Mouse (Mus musculus) thymus, adult 2 months (tissue): Measurements from ENCODE around the gene Apbb2. TPM values are rescaled to one million over a fixed set of nuclear protein-coding genes. Genes with fewer than 3 reads are reported as not detected.

Experiments used
- DNase-seq: peaks from one replicate; pipeline ENCODE4 v3.0.0; 2021
- H3K27ac ChIP-seq: fragments of 200-500 bp; 2 replicates; pipeline ENCODE4 v1.5.1; 2012; ENCODE audit warnings: low read length, control low read depth; ENCODE audit not compliant: control insufficient read depth, insufficient read depth
- H3K27me3 ChIP-seq: fragments of 200-500 bp; 2 replicates; pipeline ENCODE4 v1.6.1; 2012; ENCODE audit warnings: mild to moderate bottlenecking, low read length, moderate library complexity, mixed read lengths; ENCODE audit not compliant: control insufficient read depth, insufficient read depth
- H3K36me3 ChIP-seq: fragments of 200-500 bp; 2 replicates; pipeline ENCODE4 v1.6.1; 2012; ENCODE audit warnings: mild to moderate bottlenecking, low read length, moderate library complexity; ENCODE audit not compliant: control insufficient read depth, insufficient read depth
- H3K4me1 ChIP-seq: fragments of 200-500 bp; replicated peaks from 2 replicates; pipeline ENCODE4 v1.6.1; 2012; ENCODE audit warnings: low read length; ENCODE audit not compliant: control insufficient read depth, insufficient read depth
- H3K4me3 ChIP-seq: fragments of 200-500 bp; 2 replicates; pipeline ENCODE4 v1.5.1; 2012; ENCODE audit warnings: mild to moderate bottlenecking, low read length, control low read depth, moderate library complexity; ENCODE audit not compliant: control insufficient read depth, insufficient read depth
- CTCF ChIP-seq: fragments of 200-500 bp; IDR thresholded peaks from 2 replicates; pipeline ENCODE4 v1.5.1; 2012; ENCODE audit warnings: mild to moderate bottlenecking, control low read depth, low read length, moderate library complexity, borderline replicate concordance; ENCODE audit not compliant: control insufficient read depth, poor library complexity, insufficient read depth; ENCODE audit errors: extremely low read depth
- POLR2A ChIP-seq: fragments of 200-500 bp; IDR thresholded peaks from 2 replicates; pipeline ENCODE4 v1.6.1; 2012; ENCODE audit warnings: mild to moderate bottlenecking, low read length, control low read depth, moderate library complexity; ENCODE audit not compliant: control insufficient read depth, poor library complexity, insufficient read depth; ENCODE audit errors: extremely low read depth
- WGBS: fragments of 180-500 bp; shearing (Covaris S2); methylation state at CpG from one replicate; pipeline ENCODE4 v1.1.7; 2018; 5-methylcytosine and 5-hydroxymethylcytosine counted together
- polyA plus RNA-seq: library from polyadenylated mRNA; depleted of rRNA; stranded (reverse); fragments of >200 nt; gene quantifications from 2 replicates; pipeline ENCODE4 v1.2.3, GENCODE M21; 2012

Apbb2 gene
- polyA plus RNA-seq, 1 experiment: 2.6 TPM

DNA sequence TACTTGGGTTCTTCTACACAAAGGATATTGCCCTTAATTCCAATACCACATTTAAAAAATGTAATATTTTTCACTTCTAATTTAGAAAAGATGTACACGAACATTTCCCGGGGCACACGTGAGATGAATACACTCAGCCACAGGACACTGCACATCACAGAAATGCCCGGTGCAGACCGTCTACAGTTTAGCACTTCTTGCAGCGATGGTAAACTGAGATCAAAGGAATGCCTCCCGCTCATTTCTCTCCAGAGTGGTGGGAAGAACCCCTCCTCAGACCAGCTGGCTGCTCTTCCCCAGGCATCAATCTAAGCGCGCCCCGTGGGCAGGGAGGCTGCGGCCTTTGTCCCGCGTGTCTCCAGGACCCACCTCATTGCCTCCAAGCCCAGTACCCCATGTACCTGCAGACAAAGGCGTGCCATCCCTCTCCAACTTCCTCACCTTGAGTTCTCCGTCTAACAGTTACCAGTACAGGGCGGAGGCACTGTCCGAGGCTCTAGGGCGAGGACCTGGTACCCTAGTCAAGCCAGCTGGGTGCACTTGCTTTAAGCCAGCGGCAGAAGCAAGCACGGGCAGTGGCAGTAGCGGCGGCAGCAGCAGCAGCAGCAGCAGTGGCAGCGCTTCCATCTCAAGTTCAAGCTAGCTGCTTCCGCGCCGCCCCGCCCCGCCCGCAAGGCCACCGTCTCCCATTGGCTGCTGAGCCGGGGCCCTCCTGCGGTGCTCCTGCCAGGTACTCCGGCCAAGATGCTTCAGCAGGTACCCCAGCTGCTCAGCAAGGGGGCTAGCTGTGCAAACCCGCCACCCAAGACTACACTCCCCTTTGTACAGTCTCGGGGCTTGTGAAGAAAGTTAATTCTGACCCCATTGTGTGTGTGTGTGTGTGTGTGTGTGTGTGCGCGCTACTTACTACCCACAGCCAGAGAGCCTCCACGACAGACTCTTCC, 281.3 kb downstream of the Apbb2 start:
- Histone ChIP-seq H3K27ac (no peak overlapping the region), H3K4me3 (peak overlapping the region; percentile 30)

DNA sequence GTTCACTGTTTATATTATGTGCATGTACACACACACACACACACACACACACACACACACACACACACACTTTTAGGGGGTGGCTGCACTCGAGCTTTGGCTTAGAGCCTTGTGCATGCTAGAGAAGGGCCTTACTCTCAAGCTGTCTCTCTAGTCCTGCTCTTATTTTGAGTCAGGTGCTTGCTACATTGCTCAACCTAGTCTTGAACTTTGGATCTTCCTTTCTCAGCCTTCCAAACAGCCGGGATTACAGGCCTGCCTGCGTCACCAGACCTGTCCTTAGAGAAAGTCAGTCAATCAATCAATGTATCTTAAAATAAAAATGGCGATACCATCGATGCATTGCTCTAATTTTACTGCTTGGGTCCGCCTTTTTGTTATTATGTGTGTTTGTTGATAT, 287.8 kb downstream of the Apbb2 start:
- TF ChIP-seq POLR2A (no peak), CTCF (no peak)
- H3K27ac ChIP-seq: no peak overlapping the region
- H3K4me1 ChIP-seq: no peaks in the 10 kb centered on the region
- H3K27me3 ChIP-seq: no peaks in the 10 kb centered on the region
- DNase-seq: no peak
- 97% methylated on average over 6 of the region's 6 CpGs for WGBS
- H3K4me3 ChIP-seq: no peak overlapping the region
- H3K36me3 ChIP-seq: no peaks in the 10 kb centered on the region

More for the DNA sequence above, 281.3 kb downstream of the Apbb2 start:
- H3K27me3 ChIP-seq: no peaks in the 10 kb centered on the region
- no peak; the same call in 1 of the 2 replicates for TF ChIP-seq POLR2A
- TF ChIP-seq CTCF: no peak
- peak; percentile 46 for DNase-seq
- peaks cover 7% of the 10 kb centered on the region for H3K4me1 ChIP-seq
- H3K36me3 ChIP-seq: no peaks in the 10 kb centered on the region
- 9% methylated on average over 38 of the region's 38 CpGs for WGBS

DNA sequence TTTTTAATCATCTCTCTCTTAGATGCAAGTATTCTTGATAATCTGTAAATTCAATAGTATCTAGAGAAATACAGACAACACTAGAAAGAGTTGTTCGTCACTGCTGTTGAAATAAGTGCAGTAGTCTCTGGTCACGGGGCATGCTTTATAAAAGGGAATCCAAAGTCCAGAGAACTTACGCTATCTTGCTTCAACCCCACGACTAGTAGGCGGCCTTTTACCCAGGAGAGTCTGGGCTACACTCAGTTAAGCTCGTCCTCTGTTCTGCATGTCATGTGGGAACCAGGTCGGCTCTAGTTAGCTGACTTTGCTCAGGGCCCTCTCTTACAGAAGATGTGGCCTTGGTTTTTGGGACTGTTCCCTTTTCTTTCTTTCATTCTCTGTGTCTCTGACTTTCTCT, 289.8 kb downstream of the Apbb2 start:
- TF ChIP-seq CTCF (no peak), POLR2A (no peak)
- Histone ChIP-seq H3K4me3 (no peak overlapping the region), H3K36me3 (no peaks in the 10 kb centered on the region), H3K4me1 (peaks cover 4% of the 10 kb centered on the region), H3K27me3 (no peaks in the 10 kb centered on the region), H3K27ac (no peak overlapping the region)
- WGBS: 89% methylated on average over 7 of the region's 7 CpGs
- no peak for DNase-seq

DNA sequence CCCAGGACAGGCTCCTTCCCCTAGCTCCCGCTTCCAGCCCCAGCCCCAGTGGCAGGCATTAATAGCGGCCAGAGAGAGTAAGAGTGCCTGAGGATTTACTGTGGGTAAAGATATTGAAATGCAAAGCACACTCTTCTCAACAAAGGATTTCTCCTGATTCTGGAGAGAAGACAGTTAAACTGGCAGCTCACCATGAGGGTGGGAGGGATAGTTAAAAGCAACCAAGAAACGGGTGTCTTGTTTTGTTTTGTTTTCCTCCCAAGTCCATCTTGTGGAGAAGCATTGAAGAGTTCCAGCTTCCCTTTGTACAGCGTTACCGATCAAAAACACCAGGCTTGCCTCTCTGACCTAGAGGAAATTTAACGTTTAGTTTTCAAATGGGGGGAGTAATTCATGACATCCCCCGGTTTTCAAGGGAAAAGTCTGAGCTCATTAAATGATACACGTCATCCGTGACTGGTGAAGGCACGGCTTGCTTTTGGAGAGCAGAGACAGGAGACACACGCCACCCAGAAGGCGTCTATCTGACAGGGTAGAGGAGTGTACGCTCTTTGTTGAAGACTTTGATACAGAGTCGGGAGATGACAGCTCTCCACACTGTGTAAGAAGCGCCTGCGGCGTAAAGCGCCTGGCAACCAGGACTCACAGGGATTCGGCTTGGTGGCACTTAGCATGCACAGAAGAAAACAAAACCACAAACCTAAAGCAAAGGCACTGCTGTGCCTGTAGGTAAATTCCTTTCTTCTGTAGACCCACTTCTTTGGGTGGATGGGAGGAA, 290.4 kb downstream of the Apbb2 start:
- no peaks in the 10 kb centered on the region for H3K27me3 ChIP-seq

DNA sequence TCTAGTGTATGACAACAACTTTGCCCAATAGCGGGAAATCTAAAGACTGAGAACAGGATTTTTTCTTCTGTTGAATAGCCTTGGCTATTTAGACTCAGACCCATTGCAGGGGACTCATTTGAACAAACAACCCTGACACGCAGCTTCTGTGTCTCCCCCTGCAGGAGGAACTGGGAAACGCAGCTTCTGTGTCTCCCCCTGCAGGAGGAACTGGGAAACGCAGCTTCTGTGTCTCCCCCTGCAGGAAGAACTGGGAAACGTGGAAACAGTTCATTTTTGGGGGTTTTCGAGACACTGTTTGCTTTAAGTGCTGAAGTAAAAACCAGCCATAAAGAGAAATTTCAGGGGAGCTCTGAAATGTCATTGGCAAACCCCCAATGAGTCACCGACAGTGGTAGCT, 292.2 kb downstream of the Apbb2 start:
- Histone ChIP-seq H3K4me3 (no peak overlapping the region), H3K27me3 (no peaks in the 10 kb centered on the region), H3K4me1 (peaks cover 4% of the 10 kb centered on the region), H3K27ac (no peak overlapping the region), H3K36me3 (no peaks in the 10 kb centered on the region)
- peak; percentile 77; the same call in 1 of the 2 replicates for TF ChIP-seq CTCF
- TF ChIP-seq POLR2A: no peak
- 79% methylated on average over 7 of the region's 7 CpGs for WGBS
- DNase-seq: no peak

More for the DNA sequence above, 290.4 kb downstream of the Apbb2 start:
- 88% methylated on average over 19 of the region's 19 CpGs for WGBS
- no peaks in the 10 kb centered on the region for H3K36me3 ChIP-seq
- H3K27ac ChIP-seq: no peak overlapping the region
- DNase-seq: no peak
- TF ChIP-seq POLR2A (no peak), CTCF (no peak)
- H3K4me1 ChIP-seq: peaks cover 4% of the 10 kb centered on the region
- H3K4me3 ChIP-seq: no peak overlapping the region

DNA sequence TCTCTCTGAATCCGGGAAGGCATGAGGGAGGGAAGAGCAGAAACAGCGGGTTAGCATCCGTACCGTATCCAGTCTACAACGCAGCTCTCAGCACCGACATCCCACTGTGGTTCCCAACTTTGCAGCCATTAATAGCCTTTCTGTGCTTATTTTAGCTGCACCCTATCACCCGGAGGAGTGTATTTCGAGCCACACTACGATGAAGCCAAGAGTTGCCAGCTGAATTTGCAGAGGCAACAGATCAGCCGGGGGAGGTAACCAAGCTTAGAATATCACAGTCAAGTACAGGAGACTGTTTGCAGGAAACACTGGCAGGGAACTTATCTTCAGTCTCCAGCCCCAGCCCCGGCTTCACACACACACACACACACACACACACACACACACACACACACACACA, 295.0 kb downstream of the Apbb2 start:
- DNase-seq: no peak
- no peak overlapping the region for H3K27ac ChIP-seq
- H3K4me1 ChIP-seq: peaks cover 4% of the 10 kb centered on the region
- no peak for TF ChIP-seq POLR2A
- no peak for TF ChIP-seq CTCF
- no peaks in the 10 kb centered on the region for H3K36me3 ChIP-seq
- no peak overlapping the region for H3K4me3 ChIP-seq
- WGBS: 34% methylated on average over 11 of the region's 11 CpGs
- no peaks in the 10 kb centered on the region for H3K27me3 ChIP-seq
